Mouse (Mus musculus) erythroid progenitor cell, adult 5-6 weeks (primary cell): ENCODE results near the gene Chrna4. TPM values are rescaled to one million over a fixed set of nuclear protein-coding genes. Genes with fewer than 3 reads are reported as not detected.

Experiments
- total RNA-seq, 2 experiments: library from RNA; stranded (forward) in 1 of 2; stranded (reverse) in 1 of 2; fragments of 150-400 nt in 1 of 2; fragments of 186-747, 209-891 nt in 1 of 2; gene quantifications; 2 replicates each; pipeline versions ENCODE4 v1.2.3 to v1.2.4; 2015 to 2017; ENCODE audit warnings: low replicate concordance in 2 of 2

The Chrna4 gene
- total RNA-seq, 2 experiments from 2014 or later, result not detected

Other genes starting within 250 kb of the Chrna4 start
- 28.1 and 35.0 TPM in 2 replicates for gene Ythdf1, start 122.6 kb downstream of the Chrna4 start, total RNA-seq (2015; ENCODE audit: low replicate concordance)
- 12.1 and 37.7 TPM in 2 replicates for gene Ythdf1, start 122.6 kb downstream of the Chrna4 start, total RNA-seq (2017; ENCODE audit: low replicate concordance)
- not detected in 2 replicates for gene Birc7, start 114.5 kb downstream of the Chrna4 start, total RNA-seq (2015; ENCODE audit: low replicate concordance)
- gene Birc7, start 114.5 kb downstream of the Chrna4 start, total RNA-seq (2017; ENCODE audit: low replicate concordance), result not detected in 2 replicates
- not detected in 2 replicates for gene Nkain4, start 88.8 kb downstream of the Chrna4 start, total RNA-seq (2015; ENCODE audit: low replicate concordance)
- not detected in 2 replicates for gene Nkain4, start 88.8 kb downstream of the Chrna4 start, total RNA-seq (2017; ENCODE audit: low replicate concordance)
- 12.3 and 24.7 TPM in 2 replicates for gene Arfgap1, start 76.3 kb downstream of the Chrna4 start, total RNA-seq (2015; ENCODE audit: low replicate concordance)
- 23.5 and 32.6 TPM in 2 replicates for gene Arfgap1, start 76.3 kb downstream of the Chrna4 start, total RNA-seq (2017; ENCODE audit: low replicate concordance)
- gene Col20a1, start 57.0 kb downstream of the Chrna4 start, total RNA-seq (2015; ENCODE audit: low replicate concordance), result not detected in 2 replicates
- gene Col20a1, start 57.0 kb downstream of the Chrna4 start, total RNA-seq (2017; ENCODE audit: low replicate concordance), result under 0.01 and 0.39 TPM in 2 replicates
- not detected in 2 replicates for gene Kcnq2, start 91.8 kb upstream of the Chrna4 start, total RNA-seq (2015; ENCODE audit: low replicate concordance)
- gene Kcnq2, start 91.8 kb upstream of the Chrna4 start, total RNA-seq (2017; ENCODE audit: low replicate concordance), result not detected in 2 replicates
- not detected in 2 replicates for gene Eef1a2, start 113.5 kb upstream of the Chrna4 start, total RNA-seq (2015; ENCODE audit: low replicate concordance)
- not detected in 2 replicates for gene Eef1a2, start 113.5 kb upstream of the Chrna4 start, total RNA-seq (2017; ENCODE audit: low replicate concordance)
- 80.4 and 90.5 TPM in 2 replicates for gene Ppdpf, start 143.7 kb upstream of the Chrna4 start, total RNA-seq (2015; ENCODE audit: low replicate concordance)
- 24.1 and 26.0 TPM in 2 replicates for gene Ppdpf, start 143.7 kb upstream of the Chrna4 start, total RNA-seq (2017; ENCODE audit: low replicate concordance)
- not detected in 2 replicates for gene Ptk6, start 159.2 kb upstream of the Chrna4 start, total RNA-seq (2015; ENCODE audit: low replicate concordance)
- gene Ptk6, start 159.2 kb upstream of the Chrna4 start, total RNA-seq (2017; ENCODE audit: low replicate concordance), result not detected in 2 replicates
- gene Srms, start 169.6 kb upstream of the Chrna4 start, total RNA-seq (2015; ENCODE audit: low replicate concordance), result not detected in 2 replicates
- gene Srms, start 169.6 kb upstream of the Chrna4 start, total RNA-seq (2017; ENCODE audit: low replicate concordance), result 0.77 TPM in 1 of 2 replicates, not detected in the other
- 2.5 TPM in 1 of 2 replicates, not detected in the other for gene Fndc11, start 176.5 kb upstream of the Chrna4 start, total RNA-seq (2015; ENCODE audit: low replicate concordance)
- not detected in 2 replicates for gene Fndc11, start 176.5 kb upstream of the Chrna4 start, total RNA-seq (2017; ENCODE audit: low replicate concordance)
- 15.1 and 15.5 TPM in 2 replicates for gene Helz2, start 198.5 kb upstream of the Chrna4 start, total RNA-seq (2015; ENCODE audit: low replicate concordance)
- gene Helz2, start 198.5 kb upstream of the Chrna4 start, total RNA-seq (2017; ENCODE audit: low replicate concordance), result 10.1 and 15.4 TPM in 2 replicates
- 33.1 and 57.3 TPM in 2 replicates for gene Gmeb2, start 244.5 kb upstream of the Chrna4 start, total RNA-seq (2015; ENCODE audit: low replicate concordance)
- gene Gmeb2, start 244.5 kb upstream of the Chrna4 start, total RNA-seq (2017; ENCODE audit: low replicate concordance), result 29.0 and 55.1 TPM in 2 replicates